Mouse (Mus musculus) right cerebral cortex, postnatal 4 days (tissue): ENCODE measurements around the gene Bicc1.

ENCODE experiments used
- DNase-seq: peaks from one replicate; pipeline ENCODE4 v3.0.0-alpha.2; 2022

Bicc1 gene

GRCm38 (mm10) chr10:71159676-71160235 lies at the start of gene Bicc1:
Gene Bicc1, minus strand, starts transcription at chr10:71159700.
- DNase-seq = peak; percentile 35

- no peak for DNase-seq
These were observed 42.0 kb upstream of the Bicc1 start for GRCm38 (mm10) chr10:71201512-71201911.

GRCm38 (mm10) chr10:71200964-71201363 lies 41.5 kb upstream of the Bicc1 start:
- DNase-seq = no peak

GRCm38 (mm10) chr10:71198676-71199075 lies 39.2 kb upstream of the Bicc1 start:
- DNase-seq = no peak

GRCm38 (mm10) chr10:71197036-71197785 lies 37.7 kb upstream of the Bicc1 start:
- no peak for DNase-seq

GRCm38 (mm10) chr10:71195501-71195900 lies 36.0 kb upstream of the Bicc1 start:
- no peak for DNase-seq

GRCm38 (mm10) chr10:71194713-71195112 lies 35.2 kb upstream of the Bicc1 start:
- no peak for DNase-seq

- no peak for DNase-seq
These were observed 33.8 kb upstream of the Bicc1 start for GRCm38 (mm10) chr10:71193319-71193718.

GRCm38 (mm10) chr10:71192886-71193285 lies 33.4 kb upstream of the Bicc1 start:
- no peak for DNase-seq

- DNase-seq = no peak
These were observed 29.2 kb upstream of the Bicc1 start for GRCm38 (mm10) chr10:71188681-71189080.

GRCm38 (mm10) chr10:71185059-71185458 lies 25.6 kb upstream of the Bicc1 start:
- DNase-seq = no peak

GRCm38 (mm10) chr10:71183339-71184031 lies 24.0 kb upstream of the Bicc1 start:
- no peak for DNase-seq

- no peak for DNase-seq
These were observed 22.4 kb upstream of the Bicc1 start for GRCm38 (mm10) chr10:71181931-71182330.

GRCm38 (mm10) chr10:71181091-71181490 lies 21.6 kb upstream of the Bicc1 start:
- no peak for DNase-seq

GRCm38 (mm10) chr10:71180057-71180456 lies 20.6 kb upstream of the Bicc1 start:
- DNase-seq = no peak

GRCm38 (mm10) chr10:71177201-71177600 lies 17.7 kb upstream of the Bicc1 start:
- no peak for DNase-seq

- DNase-seq = no peak
These were observed 16.8 kb upstream of the Bicc1 start for GRCm38 (mm10) chr10:71176341-71176740.

- DNase-seq = no peak
These were observed 15.8 kb upstream of the Bicc1 start for GRCm38 (mm10) chr10:71175280-71175679.

GRCm38 (mm10) chr10:71171414-71171813 lies 11.9 kb upstream of the Bicc1 start:
- DNase-seq = no peak

- no peak for DNase-seq
These were observed 11.3 kb upstream of the Bicc1 start for GRCm38 (mm10) chr10:71170771-71171170.

GRCm38 (mm10) chr10:71169811-71170210 lies 10.3 kb upstream of the Bicc1 start:
- DNase-seq = no peak

GRCm38 (mm10) chr10:71169171-71169570 lies 9.7 kb upstream of the Bicc1 start:
- no peak for DNase-seq

- no peak for DNase-seq
These were observed 949 bp upstream of the Bicc1 start for GRCm38 (mm10) chr10:71160449-71160848.
